Mouse (Mus musculus) liver, adult (tissue): Measurements from ENCODE around the gene Prkci.

Experiments
- GATA4 ChIP-seq: IDR thresholded peaks from 2 replicates; pipeline ENCODE4 v1.6.1; 2014; ENCODE audit warnings: mild to moderate bottlenecking, low read length; ENCODE audit not compliant: insufficient replicate concordance

Gene Prkci

GRCm38 (mm10) chr3:31085000-31085399, 89.5 kb downstream of the Prkci start:
- TF ChIP-seq GATA4: no peak

GRCm38 (mm10) chr3:31088789-31089775, 93.5 kb downstream of the Prkci start:
- TF ChIP-seq GATA4: no peak

- TF ChIP-seq GATA4: no peak
Observed at GRCm38 (mm10) chr3:31089956-31090355, 94.4 kb downstream of the Prkci start.

- TF ChIP-seq GATA4: no peak
Observed at GRCm38 (mm10) chr3:31093196-31093595, 97.6 kb downstream of the Prkci start.

- TF ChIP-seq GATA4: no peak
Observed at GRCm38 (mm10) chr3:31093627-31094351, 98.2 kb downstream of the Prkci start.

- no peak for TF ChIP-seq GATA4
Observed at GRCm38 (mm10) chr3:31094531-31095178, 99.1 kb downstream of the Prkci start, which contains the start of gene Skil. Gene Skil, plus strand, starts transcription at chr3:31095058.

- no peak for TF ChIP-seq GATA4
Observed at GRCm38 (mm10) chr3:31095179-31095490, 99.6 kb downstream of the Prkci start.

GRCm38 (mm10) chr3:31095491-31096154, 100.1 kb downstream of the Prkci start:
- TF ChIP-seq GATA4: no peak

- no peak for TF ChIP-seq GATA4
Observed at GRCm38 (mm10) chr3:31096155-31097101, 100.9 kb downstream of the Prkci start.

- TF ChIP-seq GATA4: no peak
Observed at GRCm38 (mm10) chr3:31097102-31097720, 101.7 kb downstream of the Prkci start.

- no peak for TF ChIP-seq GATA4
Observed at GRCm38 (mm10) chr3:31097976-31098375, 102.4 kb downstream of the Prkci start.

- no peak for TF ChIP-seq GATA4
Observed at GRCm38 (mm10) chr3:31098556-31098955, 103.0 kb downstream of the Prkci start.

GRCm38 (mm10) chr3:31100026-31100425, 104.5 kb downstream of the Prkci start:
- TF ChIP-seq GATA4: no peak

GRCm38 (mm10) chr3:31100802-31101201, 105.3 kb downstream of the Prkci start:
- no peak for TF ChIP-seq GATA4
